ENCODE assay signal across 8 mouse cellular contexts in the genomic region with DNA sequence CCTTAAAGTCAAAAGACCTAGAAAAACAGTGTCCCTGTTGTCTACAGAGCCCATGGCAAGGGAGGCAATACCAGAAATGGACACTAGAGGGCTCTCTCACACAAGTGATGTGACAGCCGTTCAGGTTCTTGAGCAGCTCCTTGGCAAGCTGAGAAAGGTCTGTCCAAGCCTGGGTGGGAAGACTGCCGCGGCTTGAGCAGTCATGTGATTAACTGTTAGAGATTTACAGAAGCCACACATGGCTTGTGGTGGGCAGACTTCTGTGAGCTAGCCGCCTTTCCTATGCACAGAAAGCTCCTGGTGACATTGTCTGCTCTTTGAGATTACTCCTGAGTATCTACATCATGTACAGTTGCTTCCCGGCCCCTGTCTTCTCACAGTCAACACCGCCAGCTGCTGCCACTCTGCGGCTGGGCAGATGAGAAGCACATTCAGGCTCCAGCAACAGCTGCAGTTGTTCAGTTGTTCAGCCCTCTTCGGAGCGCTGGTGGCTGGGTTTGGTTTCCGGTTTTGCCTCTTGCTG.
DNase-seq lines count a peak whose midpoint lies in the region; ATAC-seq lines count a peak whose summit lies in the region.

No protein-coding gene starts in this region.

- H3K4me3 ChIP-seq in hindbrain, embryonic 15.5 days = no peak overlapping the region

- WGBS in hindbrain, embryonic 15.5 days = 48% methylated on average over 10 of the region's 10 CpGs

- H3K4me2 ChIP-seq in hindbrain, embryonic 15.5 days = 0 out of 2 replicates have a peak overlapping the region, but pooled peaks have one; percentile 14

- no peak overlapping the region for H3K27ac ChIP-seq in hindbrain, embryonic 15.5 days (replicated peaks)

- peak; percentile 86 for ATAC-seq in hindbrain, embryonic 15.5 days (ENCODE audit: low FRiP score, low read depth)
- peak; percentile 96 for ATAC-seq in megakaryocyte, adult 5-6 weeks (ENCODE audit: poor library complexity, severe bottlenecking)

- H3K27me3 ChIP-seq in hindbrain, embryonic 15.5 days = no peaks in the 10 kb centered on the region

- H3K4me1 ChIP-seq in hindbrain, embryonic 15.5 days (replicated peaks) = peaks cover 4% of the 10 kb centered on the region

- DNase-seq in WW6 (ENCODE audit: low read depth, low spot score) = peak; percentile 70
- DNase-seq in cerebellum, postnatal 36 days = peak; percentile 86 to 97
- DNase-seq in gastrocnemius, adult 18-20 months (ENCODE audit: low spot score) = peak; percentile 91
- peak; percentile 73 to 87 for DNase-seq in layer of hippocampus, postnatal 36 days
- DNase-seq in right cerebral cortex, adult 18-20 months = peak; percentile 87
- peak; percentile 38 for DNase-seq in urinary bladder, adult 2 months (ENCODE audit: low spot score)

- H3K9ac ChIP-seq in hindbrain, embryonic 15.5 days = no peak overlapping the region

- no peaks in the 10 kb centered on the region for H3K9me3 ChIP-seq in hindbrain, embryonic 15.5 days

- no peaks in the 10 kb centered on the region for H3K36me3 ChIP-seq in hindbrain, embryonic 15.5 days

Comparison
In these comparisons a context has a peak if more than half of its experiments do, and no peak if none do; other contexts are left out.
1. DNase-seq: peak in every context shown above with its lines; median percentile 92 in cerebellum, postnatal 36 days; 91 in gastrocnemius, adult 18-20 months; 87 in right cerebral cortex, adult 18-20 months; 80 in layer of hippocampus, postnatal 36 days; 70 in WW6; 38 in urinary bladder, adult 2 months.